Mouse (Mus musculus): ENCODE measurements around the gene Mpp1.

Mpp1 gene

DNA sequence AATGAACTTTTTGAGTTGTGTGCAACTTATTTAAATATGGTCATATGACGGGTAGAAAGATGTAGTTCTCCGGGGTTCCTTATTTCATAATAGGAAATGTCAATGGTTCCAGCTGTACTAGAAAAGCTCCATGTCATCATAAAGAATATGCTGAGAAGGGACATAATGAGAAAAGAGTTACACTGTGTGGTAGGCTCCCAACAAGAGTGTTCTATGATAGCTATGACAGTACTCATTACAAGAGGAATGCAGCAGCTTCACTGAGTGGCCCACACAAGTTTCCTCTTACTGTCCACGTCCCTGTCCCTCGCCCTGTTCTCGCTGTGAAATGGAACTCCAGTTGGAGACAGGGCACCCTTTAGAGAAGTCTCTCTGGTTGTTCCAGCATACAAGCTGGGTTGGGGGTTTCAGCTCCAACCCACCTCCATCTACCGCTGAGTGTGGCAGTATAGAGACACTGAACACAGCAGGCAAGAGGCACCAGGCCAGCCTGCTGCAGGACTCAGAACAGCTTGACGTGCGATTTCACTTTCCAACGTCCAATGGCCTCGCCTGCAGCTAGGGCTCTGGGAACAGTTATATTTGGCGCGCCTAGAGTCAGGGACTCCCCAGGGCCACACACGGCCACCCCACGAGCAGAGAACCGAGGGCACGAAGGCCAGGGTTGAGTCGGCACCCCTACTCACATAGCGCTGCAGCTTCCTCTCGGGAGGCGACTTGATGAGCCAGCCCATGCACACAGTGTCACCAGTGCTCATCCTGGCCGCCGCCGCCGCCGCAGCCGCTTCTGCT, 46.6 kb downstream of the Mpp1 start:
- no peak for DNase-seq (ENCODE audit: low read depth, low spot score)

DNA sequence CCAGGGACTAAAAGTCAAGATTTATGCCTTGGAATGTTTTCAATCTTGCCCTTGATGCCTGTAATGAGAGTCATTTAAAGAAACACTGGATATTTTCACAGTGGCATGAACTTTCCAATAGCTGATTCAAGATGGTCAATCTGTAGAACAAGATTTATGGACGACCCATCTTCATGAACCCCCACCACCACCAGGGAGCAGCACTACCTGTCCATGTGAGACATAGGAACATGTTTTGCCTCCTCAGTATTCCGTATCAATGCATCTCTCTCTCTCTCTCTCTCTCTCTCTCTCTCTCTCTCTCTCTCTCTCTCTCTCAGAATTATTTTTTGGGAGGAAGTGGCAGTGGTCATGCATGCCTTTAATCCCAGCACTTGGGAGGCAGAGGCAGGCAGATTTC, 48.5 kb downstream of the Mpp1 start:
- no peak for DNase-seq (ENCODE audit: low read depth, low spot score)

Data from retina, adult 2 months (tissue).